Mouse (Mus musculus) heart, postnatal 10 days (tissue): ENCODE measurements around the gene Ccdc114. TPM values are rescaled to one million over a fixed set of nuclear protein-coding genes. Genes with fewer than 3 reads are reported as not detected.

Source experiments
- DNase-seq, 2 experiments: peaks; one replicate each; pipeline ENCODE4 v3.0.0; 2021
- intact Hi-C: fragments of 180-260 bp; cut with DNase I; formaldehyde crosslinking; loops from one replicate; pipeline ENCODE4 v1.15.1; 2025
- total RNA-seq, 2 experiments: library from RNA; stranded (reverse); gene quantifications; 2 replicates each; pipeline ENCODE4 v1.2.3; 2021

The Ccdc114 gene
- total RNA-seq, 2 experiments from 2014 or later, result 0.96 to 2.0 TPM

DNA sequence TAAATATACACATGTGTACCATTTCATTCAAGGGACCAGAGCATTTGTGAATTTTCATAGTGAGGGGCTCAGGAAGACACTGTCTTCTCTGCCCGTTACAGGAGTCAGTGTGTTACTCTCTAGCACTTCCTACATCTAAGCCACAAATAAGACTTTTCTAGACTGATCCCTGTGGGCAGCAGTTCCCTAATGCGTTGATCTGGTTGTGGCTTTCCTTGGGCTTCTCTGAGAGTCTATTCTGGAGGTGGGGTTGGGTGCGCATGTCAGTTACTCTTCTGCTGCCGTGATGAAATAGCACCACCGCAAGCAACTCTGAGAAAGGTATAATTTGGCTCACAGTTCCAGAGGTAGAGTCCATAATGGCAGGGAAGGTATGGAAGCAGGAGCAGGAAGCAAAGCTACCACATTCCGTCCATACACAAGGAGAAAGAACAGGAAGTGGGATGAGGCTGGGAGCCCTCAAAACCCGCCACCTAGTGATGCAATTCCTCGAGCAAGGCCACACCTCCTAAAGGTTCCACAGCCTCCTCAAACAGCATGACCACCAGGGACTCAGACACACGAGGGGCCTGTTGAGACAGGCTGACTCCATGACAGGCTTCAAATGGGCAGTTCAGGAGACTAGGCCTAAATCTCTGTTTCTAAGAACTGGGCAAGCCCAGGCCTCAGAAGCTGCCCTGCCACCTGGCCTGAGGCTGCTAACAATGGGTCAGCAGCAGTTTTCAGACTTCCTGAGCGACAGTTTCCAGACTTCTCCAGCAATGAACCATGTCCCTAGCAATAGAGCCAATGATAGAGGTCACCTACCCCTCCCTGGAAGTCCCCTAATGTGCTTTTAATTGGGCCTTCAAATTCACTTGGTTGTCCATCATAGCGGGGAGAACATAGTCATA is 48.2 kb downstream of the Ccdc114 start:
- intact Hi-C loops, result no loop called here
- DNase-seq, result no peak

DNA sequence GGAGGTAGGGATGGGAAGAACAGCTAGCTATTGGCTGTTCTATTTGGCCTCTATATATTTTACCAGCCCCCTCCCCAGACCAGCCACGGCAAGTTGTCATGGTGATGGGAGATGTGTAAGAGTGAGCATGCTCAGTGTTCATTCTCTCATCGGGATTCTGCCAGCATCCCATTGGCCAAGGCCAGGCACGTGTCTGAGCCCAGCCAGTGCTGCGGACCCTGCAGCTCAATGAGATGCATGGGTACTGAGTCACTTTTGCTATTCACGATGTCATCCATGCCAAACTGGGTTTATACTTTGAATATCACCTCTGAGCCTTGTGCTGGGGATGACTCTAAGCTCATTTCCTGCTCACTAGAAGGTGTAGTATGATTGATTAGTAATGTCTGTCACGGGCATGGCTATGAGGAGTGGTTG is 49.4 kb downstream of the Ccdc114 start:
- no peak for DNase-seq
- intact Hi-C loops, result no loop called here

DNA sequence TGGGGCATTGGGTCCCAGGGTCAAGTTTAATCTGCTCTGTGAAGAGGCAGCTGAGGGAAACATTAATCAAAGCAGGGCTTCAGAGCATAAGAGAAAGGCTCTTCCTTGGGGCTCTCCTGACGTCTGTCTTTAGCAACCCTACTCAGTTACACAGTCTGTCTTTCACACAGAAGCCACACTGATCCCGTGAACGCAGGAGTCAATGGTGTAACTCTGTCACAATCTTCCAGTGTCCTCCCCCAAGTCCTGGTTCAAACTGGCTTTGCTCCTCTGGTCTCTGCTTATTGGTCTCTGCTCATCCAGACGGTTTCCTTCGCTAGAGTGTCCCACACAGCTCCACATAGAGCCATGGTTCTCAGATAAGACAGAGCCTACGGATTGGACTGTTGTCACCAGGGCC is 50.2 kb downstream of the Ccdc114 start:
- no peak for DNase-seq
- intact Hi-C loops, result no loop called here

DNA sequence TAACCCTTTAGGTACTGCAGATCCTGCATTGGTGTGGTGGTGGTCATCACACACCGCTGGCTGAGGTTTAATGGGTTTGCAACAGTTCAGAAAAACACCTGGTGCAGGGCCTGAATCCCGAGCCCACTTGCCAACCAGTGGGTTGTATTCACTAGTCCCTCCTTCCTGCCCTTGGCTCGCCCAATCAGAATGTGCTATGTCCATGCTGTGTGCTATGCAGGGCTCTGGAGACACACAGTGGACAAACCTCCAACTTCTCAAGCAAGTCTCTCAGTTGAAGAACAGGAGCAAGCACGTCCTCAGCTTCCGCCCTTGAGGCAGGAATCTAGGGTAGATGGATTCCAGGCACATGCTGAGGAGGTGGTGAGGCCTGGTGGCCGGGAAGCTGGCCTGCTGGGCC is 50.6 kb downstream of the Ccdc114 start:
- peak in 1 of 2 experiments; percentile 4 for DNase-seq
- intact Hi-C loops, result no loop called here

DNA sequence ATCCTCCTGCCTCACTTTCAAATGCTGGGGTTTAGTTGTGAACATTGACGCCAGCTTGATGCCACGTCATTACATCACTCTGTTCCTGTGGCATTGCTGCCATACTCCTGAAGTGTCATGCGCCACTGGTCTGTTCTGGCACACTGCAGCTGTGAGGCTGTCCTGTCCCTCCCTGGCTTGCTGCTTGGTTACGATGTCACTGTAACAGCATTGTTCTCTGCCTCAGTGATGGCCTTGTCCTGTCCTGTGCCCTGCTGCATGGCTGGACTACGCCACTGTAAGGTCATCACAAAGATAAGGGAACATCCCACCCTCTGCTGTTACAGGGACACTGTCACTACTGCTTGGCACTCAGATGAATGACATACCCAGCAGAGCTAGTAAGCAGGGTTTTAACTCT is 57.7 kb downstream of the Ccdc114 start:
- intact Hi-C loops, result no loop called here
- DNase-seq, result no peak

DNA sequence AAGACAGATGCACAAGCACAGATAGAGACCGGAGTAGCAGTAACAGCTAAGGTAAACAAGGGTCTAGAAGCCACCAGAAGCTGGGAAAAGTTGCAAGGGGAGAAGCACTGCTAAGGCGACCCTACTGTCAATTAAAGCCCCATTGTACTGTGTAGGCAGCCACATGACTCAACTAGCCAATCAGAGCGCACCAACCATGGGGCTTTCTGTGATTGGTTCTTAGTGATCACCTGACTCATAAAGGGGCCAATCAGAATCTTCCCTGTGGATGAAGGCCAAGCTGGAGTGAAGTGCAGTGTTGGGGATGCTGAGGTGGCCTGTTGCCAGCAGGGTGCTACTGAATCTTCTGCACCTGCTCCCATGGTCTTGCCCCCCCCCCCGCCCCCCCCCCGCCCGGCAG is 63.0 kb downstream of the Ccdc114 start:
- intact Hi-C loops, result no loop called here
- no peak for DNase-seq

DNA sequence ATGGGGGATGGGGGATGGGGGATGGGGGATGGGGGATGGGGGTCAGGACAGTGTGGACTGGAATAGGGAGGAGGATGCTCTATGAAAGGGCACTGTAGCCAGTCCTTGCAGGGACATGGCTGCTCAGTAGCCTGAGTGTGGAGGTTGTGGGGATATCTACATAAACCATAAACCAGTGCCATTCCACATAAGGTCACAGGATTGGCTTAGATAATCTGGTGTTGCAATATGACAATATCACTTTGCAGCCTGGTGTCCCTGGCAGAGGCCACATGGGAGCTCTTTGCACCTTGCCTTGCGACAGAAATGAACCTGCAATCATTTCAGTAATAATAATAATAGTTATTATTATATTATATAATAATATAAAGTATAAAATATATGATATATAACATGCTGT is 64.5 kb downstream of the Ccdc114 start:
- intact Hi-C loops, result no loop called here
- no peak for DNase-seq

DNA sequence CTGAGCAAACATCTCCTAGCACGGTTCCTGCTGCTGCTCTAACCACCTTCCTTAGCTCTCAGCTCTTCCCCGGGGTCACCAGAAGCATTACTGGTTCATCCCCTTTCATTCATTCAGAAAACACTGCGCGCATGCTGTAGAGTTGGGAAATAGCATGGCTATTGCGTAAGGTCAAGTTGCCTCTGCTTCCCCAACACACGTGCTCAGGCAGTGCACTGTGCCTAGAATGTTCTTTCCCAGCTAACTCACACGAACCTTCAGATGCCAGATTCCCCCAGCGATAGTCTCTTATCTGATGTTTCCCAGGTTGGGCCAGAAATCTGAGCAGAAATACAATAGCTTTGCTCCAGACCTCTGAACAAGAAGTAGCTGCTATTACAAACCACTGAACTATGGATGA is 68.6 kb downstream of the Ccdc114 start:
- DNase-seq, result no peak
- intact Hi-C loops, result no loop called here

Other genes with a start within 250 kb of the Ccdc114 start
- gene Ntn5, start 240.1 kb upstream of the Ccdc114 start, total RNA-seq, result under 1 TPM in 1 of 2 experiments, not detected in 1; 0.15 TPM
- under 1 TPM in 1 of 2 experiments, not detected in 1; 0.22 TPM for gene Sec1, start 229.7 kb upstream of the Ccdc114 start, total RNA-seq
- gene Car11, start 224.2 kb upstream of the Ccdc114 start, total RNA-seq, result 1 to 10 TPM; 4.2 to 4.6 TPM
- 10 to 100 TPM; 22.7 to 29.8 TPM for gene Dbp, start 219.0 kb upstream of the Ccdc114 start, total RNA-seq
- 100 to 1,000 TPM; 698 to 700 TPM for gene Rpl18, start 208.6 kb upstream of the Ccdc114 start, total RNA-seq
- gene Sphk2, start 206.1 kb upstream of the Ccdc114 start, total RNA-seq, result 10 to 100 TPM; 17.4 to 20.1 TPM
- gene Fam83e, start 202.9 kb upstream of the Ccdc114 start, total RNA-seq, result under 1 TPM; 0.10 to 0.12 TPM
- gene Spaca4, start 198.3 kb upstream of the Ccdc114 start, total RNA-seq, result not detected
- gene Lmtk3, start 140.3 kb upstream of the Ccdc114 start, total RNA-seq, result under 1 TPM; 0.22 to 0.30 TPM
- gene Sult2b1, start 139.4 kb upstream of the Ccdc114 start, total RNA-seq, result not detected
- 10 to 100 TPM; 91.1 to 95.1 TPM for gene Cyth2, start 109.5 kb upstream of the Ccdc114 start, total RNA-seq
- under 1 TPM; 0.69 to 0.74 TPM for gene Kcnj14, start 99.3 kb upstream of the Ccdc114 start, total RNA-seq
- gene Grwd1, start 93.1 kb upstream of the Ccdc114 start, total RNA-seq, result 10 to 100 TPM; 14.6 to 17.1 TPM
- gene Kdelr1, start 51.3 kb upstream of the Ccdc114 start, total RNA-seq, result 100 to 1,000 TPM; 121 to 128 TPM
- under 1 TPM; 0.55 to 0.77 TPM for gene Grin2d, start 45.7 kb upstream of the Ccdc114 start, total RNA-seq
- under 1 TPM in 1 of 2 experiments, not detected in 1; 0.37 TPM for gene Syngr4, start 27.4 kb upstream of the Ccdc114 start, total RNA-seq
- gene Tmem143, start 27.1 kb upstream of the Ccdc114 start, total RNA-seq, result 10 to 100 TPM; 56.8 to 58.7 TPM
- 10 to 100 TPM; 37.0 to 44.5 TPM for gene Emp3, start 2.7 kb upstream of the Ccdc114 start, total RNA-seq
- not detected for gene Abcc6, start 106.2 kb downstream of the Ccdc114 start, total RNA-seq
- 10 to 100 TPM; 67.2 to 68.2 TPM for gene Nomo1, start 109.6 kb downstream of the Ccdc114 start, total RNA-seq
- gene Kcnj11, start 176.7 kb downstream of the Ccdc114 start, total RNA-seq, result 10 to 100 TPM; 77.5 to 85.1 TPM